Mouse (Mus musculus) thymus, postnatal 0 days (tissue): Measurements from ENCODE around the gene Fam227a. TPM values are rescaled to one million over a fixed set of nuclear protein-coding genes. Genes with fewer than 3 reads are reported as not detected.
"Not testable (repeated sequence)": the region's sequence is repeated elsewhere in the genome, so short reads cannot be mapped to it uniquely, and the experiment has no call there.

ENCODE experiments used
- DNase-seq: peaks from one replicate; pipeline ENCODE4 v3.0.0-alpha.2; 2015; ENCODE audit warnings: low spot score
- polyA plus RNA-seq: library from polyadenylated mRNA; unstranded; fragments of >200 nt; fragmentation: Nextera tagmentation; extraction: Ambion mirVana; gene quantifications from 2 replicates; pipeline ENCODE4 v1.2.1, GENCODE M21; 2015

Fam227a gene
- polyA plus RNA-seq, 1 experiment from 2014 or later: 0.48 TPM

- no peak for DNase-seq
Observed at GRCm38 (mm10) chr15:79684616-79685015, 25.9 kb upstream of the Fam227a start.

- DNase-seq: no peak
Observed at GRCm38 (mm10) chr15:79683707-79684465, 25.1 kb upstream of the Fam227a start.

- no peak for DNase-seq
Observed at GRCm38 (mm10) chr15:79683146-79683545, 24.4 kb upstream of the Fam227a start.

GRCm38 (mm10) chr15:79681973-79682372 lies 23.2 kb upstream of the Fam227a start:
- no peak for DNase-seq

GRCm38 (mm10) chr15:79677936-79678335 lies 19.2 kb upstream of the Fam227a start:
- no peak for DNase-seq

- not testable (repeated sequence) for DNase-seq
Observed at GRCm38 (mm10) chr15:79671828-79672348, 13.1 kb upstream of the Fam227a start.

- DNase-seq: no peak
Observed at GRCm38 (mm10) chr15:79670972-79671299, 12.2 kb upstream of the Fam227a start.

- peak; percentile 90 for DNase-seq
Observed at GRCm38 (mm10) chr15:79670249-79670971, 11.7 kb upstream of the Fam227a start, which contains the start of gene Tomm22. Gene Tomm22 (plus strand): TSS chr15:79670861.

GRCm38 (mm10) chr15:79669195-79669594 lies 10.4 kb upstream of the Fam227a start:
- DNase-seq: no peak

- no peak for DNase-seq
Observed at GRCm38 (mm10) chr15:79664666-79665065, 5.9 kb upstream of the Fam227a start.

- DNase-seq: peak; percentile 48
Observed at GRCm38 (mm10) chr15:79661852-79662251, 3.1 kb upstream of the Fam227a start.

GRCm38 (mm10) chr15:79657837-79658530 lies 772 bp downstream of the Fam227a start:
- peak; percentile 84 for DNase-seq

GRCm38 (mm10) chr15:79656451-79656850 lies 2.3 kb downstream of the Fam227a start:
- no peak for DNase-seq

GRCm38 (mm10) chr15:79651481-79651880 lies 7.3 kb downstream of the Fam227a start:
- DNase-seq: peak; percentile 49

GRCm38 (mm10) chr15:79650569-79650968 lies 8.2 kb downstream of the Fam227a start:
- DNase-seq: peak; percentile 64

GRCm38 (mm10) chr15:79648130-79648529 lies 10.6 kb downstream of the Fam227a start:
- DNase-seq: no peak

- no peak for DNase-seq
Observed at GRCm38 (mm10) chr15:79645483-79645882, 13.3 kb downstream of the Fam227a start.

GRCm38 (mm10) chr15:79641135-79641817 lies 17.5 kb downstream of the Fam227a start:
- DNase-seq: no peak

- no peak for DNase-seq
Observed at GRCm38 (mm10) chr15:79630471-79630870, 28.3 kb downstream of the Fam227a start.

GRCm38 (mm10) chr15:79619770-79620414 lies 38.9 kb downstream of the Fam227a start:
- DNase-seq: no peak

- no peak for DNase-seq
Observed at GRCm38 (mm10) chr15:79618456-79618855, 40.3 kb downstream of the Fam227a start.
